Mouse (Mus musculus): ENCODE data around the gene Pi16. TPM values are rescaled to one million over a fixed set of nuclear protein-coding genes. Genes with fewer than 3 reads are reported as not detected.

The Pi16 gene
- total RNA-seq, 2 experiments from 2014 or later: 50.3 to 54.5 TPM

GRCm38 (mm10) chr17:29303087-29303486, 14.4 kb upstream of the Pi16 start:
- no peak for DNase-seq (ENCODE audit: low spot score in 2 of 2)

GRCm38 (mm10) chr17:29303856-29304255, 13.6 kb upstream of the Pi16 start:
- DNase-seq (ENCODE audit: low spot score in 2 of 2): no peak

DNA sequence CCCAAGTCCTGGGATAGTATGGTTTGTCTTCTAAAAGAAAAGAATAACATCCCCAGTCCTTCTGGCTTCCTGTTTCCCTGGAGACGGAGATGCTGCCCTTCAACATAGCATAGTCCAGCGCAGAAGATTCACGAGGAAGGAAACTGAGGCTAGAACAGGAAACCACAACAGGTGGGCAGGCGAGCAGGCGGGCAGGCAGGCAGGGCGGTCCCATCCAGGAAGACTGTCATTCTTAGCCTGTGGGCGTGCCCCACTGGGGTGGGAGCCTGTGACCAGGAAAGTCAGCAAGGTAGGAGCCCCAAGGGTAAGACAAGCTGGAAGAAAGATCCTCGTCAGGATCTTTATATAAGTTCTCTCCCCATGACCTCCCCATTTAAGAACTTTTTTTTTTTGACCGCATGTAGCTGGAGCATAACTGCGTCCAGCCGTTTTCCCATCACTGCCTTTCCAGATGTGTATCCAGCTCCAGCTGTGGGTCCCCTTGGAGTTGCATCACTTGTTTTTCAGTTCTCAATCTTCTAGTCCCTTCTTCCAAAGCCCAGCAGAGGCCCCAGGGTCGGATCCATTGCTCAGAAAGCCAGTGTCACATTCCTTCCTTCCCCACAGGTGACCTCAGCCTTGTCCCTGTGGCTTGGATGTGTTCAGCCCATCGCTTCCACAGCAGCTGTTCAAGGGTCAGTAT, 13.0 kb upstream of the Pi16 start:
- peak in 1 of 2 experiments; percentile 57 for DNase-seq (ENCODE audit: low spot score in 2 of 2)

GRCm38 (mm10) chr17:29305058-29305806, 12.2 kb upstream of the Pi16 start:
- peak in 1 of 2 experiments; percentile 40 for DNase-seq (ENCODE audit: low spot score in 2 of 2)

GRCm38 (mm10) chr17:29305871-29306270, 11.6 kb upstream of the Pi16 start:
- no peak for DNase-seq (ENCODE audit: low spot score in 2 of 2)

- DNase-seq (ENCODE audit: low spot score in 2 of 2): no peak
These were observed 7.3 kb upstream of the Pi16 start for GRCm38 (mm10) chr17:29310056-29310623.

- no peak for DNase-seq (ENCODE audit: low spot score in 2 of 2)
These were observed 5.9 kb upstream of the Pi16 start for GRCm38 (mm10) chr17:29311602-29312001.

DNA sequence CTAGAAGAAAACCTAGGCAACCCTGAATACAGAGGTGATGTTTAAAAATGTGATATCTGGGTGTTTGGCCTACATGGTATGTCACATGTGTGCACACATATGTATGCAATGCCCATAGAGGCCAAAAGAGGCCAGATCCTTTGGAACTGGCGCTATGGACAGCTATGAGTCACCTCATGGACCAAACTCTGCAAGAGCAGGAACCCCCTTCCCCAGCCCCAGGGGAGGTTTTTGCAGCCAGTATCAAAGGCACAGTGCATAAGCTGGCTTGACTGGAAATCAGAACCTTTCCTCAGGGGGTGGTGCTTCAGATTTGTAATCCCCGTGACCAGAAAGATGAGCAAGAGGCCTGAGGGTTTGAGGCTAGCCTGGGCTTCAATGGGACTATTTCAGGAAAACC, 5.4 kb upstream of the Pi16 start:
- no peak for DNase-seq (ENCODE audit: low spot score in 2 of 2)

DNA sequence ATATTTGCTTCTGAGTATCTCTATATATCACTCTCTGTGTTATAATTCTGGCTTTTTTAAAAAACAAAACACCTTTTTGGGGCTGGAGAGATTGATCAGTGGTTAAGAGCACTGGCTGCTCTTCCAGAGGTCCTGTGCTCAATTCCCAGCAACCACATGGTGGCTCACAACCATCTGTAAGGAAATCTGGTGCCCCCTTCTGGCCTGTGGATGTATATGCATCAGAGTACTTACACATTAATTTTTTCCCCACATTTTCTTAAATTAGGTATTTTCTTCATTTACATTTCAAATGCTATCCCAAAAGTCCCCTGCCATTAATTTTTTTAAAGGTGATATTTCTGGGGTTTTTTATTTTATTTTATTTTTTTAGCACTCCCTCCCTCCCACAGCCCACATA, 4.2 kb upstream of the Pi16 start:
- no peak for DNase-seq (ENCODE audit: low spot score in 2 of 2)

DNA sequence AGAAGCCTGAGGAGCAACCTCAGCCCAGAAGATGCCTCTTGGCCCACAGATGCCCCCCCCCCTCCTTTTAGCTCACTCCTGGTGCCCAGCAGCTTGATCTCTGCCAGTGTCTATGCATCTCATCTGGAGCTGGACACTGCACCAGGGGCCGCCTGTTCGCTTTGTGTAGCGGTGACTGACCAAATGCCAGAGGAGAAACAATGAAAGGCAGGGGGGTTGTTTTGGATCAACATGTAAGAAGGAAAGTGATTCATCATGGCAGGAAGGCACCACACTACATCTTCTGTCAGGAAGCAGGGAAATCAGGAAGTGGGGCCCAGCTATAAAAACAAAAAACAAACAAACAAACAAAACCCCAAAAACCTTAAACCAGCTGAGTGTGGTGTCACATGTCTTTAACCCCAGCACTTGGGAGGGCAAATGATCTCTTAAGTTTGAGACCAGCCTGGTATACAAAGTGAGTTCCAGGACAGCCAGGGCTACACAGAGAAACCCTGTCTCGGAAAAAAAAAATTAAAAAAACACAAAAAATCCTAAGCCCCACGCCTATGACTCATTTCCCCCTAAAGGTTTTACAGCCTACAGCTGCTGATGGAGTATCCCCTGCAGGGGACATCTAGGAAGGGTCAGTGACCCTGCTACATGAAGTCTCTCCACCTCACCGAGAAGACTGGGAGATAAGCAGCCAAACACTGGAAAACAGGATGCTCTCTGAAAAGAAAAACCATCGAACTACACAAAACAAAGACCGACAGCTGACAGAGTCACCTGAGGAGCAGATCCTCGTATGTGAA, 1.6 kb upstream of the Pi16 start:
- DNase-seq (ENCODE audit: low spot score in 2 of 2): no peak

DNA sequence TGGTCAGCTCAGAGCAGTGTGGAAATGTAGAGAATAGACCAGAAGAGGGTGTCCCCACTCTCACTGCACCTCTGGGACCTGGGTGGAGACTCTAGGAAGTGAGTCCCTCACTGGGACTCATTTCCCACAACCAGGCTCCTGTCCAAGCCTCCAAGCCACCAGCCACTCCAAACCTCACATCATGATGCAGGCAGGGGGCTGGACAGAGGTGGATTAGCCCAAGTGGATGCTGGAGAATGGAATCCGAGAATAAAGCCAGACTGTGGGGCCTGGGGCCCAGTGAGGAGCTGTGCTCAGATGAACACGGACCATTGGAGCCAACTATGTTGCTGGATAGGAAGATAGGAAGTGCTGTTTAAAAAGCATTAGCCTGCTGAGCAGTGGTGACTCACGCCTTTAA, 589 bp upstream of the Pi16 start:
- peak in 1 of 2 experiments; percentile 30 for DNase-seq (ENCODE audit: low spot score in 2 of 2)

DNA sequence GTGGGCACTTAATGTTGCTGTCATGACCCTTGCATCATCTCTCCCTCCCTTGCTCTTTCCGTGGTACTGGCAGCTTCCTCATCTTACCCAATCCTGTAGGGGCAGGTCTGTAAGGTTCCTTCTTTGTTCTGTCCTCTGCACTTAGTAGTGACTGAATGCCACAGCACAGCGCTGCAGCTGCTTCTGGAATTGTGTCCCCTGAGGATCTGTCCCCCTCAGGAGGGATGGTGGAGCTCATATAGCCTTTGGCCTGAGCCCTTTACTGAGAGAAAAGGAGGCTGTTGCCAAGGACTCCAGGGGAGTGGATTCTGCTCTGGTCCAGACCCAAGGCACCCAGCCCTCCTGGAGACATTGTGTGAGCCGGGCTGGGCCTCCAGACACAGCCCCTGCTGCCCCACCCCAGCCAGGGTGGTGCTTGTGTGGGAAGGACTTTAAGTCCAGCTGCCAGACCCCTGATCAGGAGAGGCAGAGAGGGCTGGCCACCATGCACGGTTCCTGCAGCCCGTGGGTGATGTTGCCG, 1.3 kb downstream of the Pi16 start:
- DNase-seq (ENCODE audit: low spot score in 2 of 2): peak in 1 of 2 experiments; percentile 39

DNA sequence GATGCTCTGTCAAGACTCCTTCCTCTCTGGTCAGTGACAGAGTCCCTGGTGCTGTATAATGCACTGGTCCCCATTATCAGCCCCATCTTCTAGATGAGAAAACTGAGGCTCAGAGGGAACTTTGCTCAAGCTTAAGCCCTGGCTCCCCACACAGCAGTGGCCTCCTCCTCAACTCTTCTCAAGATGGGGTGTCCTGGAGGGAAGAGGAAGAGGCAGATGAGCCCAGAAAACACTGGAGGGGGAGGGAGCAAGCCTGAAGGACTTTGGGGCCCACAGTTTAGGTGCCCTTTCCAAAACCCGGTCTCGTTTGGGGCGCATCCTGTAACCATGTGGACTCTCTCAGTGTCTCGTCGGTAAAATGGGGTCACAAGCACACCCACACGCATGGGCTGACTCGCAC, 2.0 kb downstream of the Pi16 start:
- no peak for DNase-seq (ENCODE audit: low spot score in 2 of 2)

DNA sequence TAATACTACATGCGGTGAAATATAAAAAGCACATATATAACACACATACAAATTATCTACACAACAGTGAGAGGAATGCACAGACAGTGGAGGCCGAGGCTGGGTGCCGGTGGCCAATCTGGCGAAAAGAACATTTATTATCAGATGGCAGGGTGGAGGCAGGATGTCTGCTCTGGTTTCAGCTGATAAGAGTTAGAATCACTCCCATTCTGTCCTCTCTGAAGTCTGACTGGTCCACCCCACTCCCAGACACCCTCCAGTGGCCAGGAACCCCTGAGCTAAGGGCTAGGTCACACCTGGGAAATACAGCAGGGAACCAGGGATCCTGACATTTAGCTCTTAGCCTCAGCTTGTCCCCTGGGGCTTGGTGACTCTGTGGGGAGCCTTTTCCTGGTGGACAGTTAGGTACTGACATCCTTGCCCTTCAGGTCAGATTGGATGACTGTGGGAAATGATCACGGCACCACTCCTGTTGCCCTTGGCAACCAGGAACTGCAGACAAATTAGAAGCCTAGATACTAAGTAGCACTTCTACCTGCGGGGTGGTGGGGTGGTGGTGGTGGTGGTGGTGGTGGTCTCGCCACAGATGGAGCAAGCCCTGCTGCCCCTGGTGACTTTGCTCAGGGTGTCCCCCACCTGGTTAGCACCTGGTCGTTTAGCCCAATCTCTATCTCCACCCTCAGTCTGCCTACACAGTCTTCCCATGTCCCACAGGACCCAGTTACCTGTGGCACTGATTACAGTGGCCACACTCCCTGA, 2.6 kb downstream of the Pi16 start:
- no peak for DNase-seq (ENCODE audit: low spot score in 2 of 2)

- DNase-seq (ENCODE audit: low spot score in 2 of 2): no peak
These were observed 4.5 kb downstream of the Pi16 start for GRCm38 (mm10) chr17:29321765-29322602.

DNA sequence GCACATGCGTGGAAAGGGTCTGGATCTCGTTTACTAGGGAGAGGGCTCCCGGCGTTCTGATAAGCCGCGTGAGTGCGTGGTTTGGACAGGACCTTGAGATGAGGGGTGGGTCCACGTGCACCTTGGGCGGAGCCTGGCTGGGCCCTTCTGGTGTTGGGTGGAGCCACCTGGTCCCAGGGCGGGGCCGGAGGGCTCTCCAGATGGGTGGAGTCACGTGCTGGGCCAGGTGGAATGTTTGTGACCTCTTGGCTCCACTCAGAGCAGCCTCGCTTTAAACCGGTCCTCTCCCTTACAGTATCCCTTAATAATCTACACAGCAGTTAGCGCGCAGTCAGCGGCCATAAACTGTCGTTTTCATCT, 5.1 kb downstream of the Pi16 start:
- DNase-seq (ENCODE audit: low spot score in 2 of 2): no peak

GRCm38 (mm10) chr17:29323625-29324024, 6.1 kb downstream of the Pi16 start:
- DNase-seq (ENCODE audit: low spot score in 2 of 2): no peak

DNA sequence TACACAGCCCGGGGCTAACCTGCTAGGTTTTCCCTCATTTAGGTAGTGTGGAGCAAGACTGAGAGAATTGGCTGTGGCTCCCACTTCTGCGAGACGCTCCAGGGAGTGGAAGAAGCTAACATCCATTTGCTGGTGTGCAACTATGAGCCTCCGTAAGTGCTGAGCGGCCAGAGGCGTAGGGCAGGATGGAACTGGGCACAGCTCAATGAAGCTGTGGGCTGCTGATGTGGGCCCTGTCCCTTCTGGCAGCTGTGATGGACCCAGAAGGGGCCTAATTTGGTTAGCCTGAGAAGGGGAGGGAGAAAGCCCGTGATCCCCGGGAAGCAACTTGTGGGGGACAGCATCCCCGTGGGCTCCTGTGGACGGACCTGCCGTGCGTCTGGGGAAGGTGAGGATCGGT, 8.4 kb downstream of the Pi16 start:
- DNase-seq (ENCODE audit: low spot score in 2 of 2): no peak

Measured in gastrocnemius, postnatal 4 days (tissue).